Mouse (Mus musculus) ES-Bruce4 (cell line): ENCODE data around the gene Tomt. TPM values are rescaled to one million over a fixed set of nuclear protein-coding genes. Genes with fewer than 3 reads are reported as not detected.
"Not testable (repeated sequence)": the region's sequence is repeated elsewhere in the genome, so short reads cannot be mapped to it uniquely, and the experiment has no call there.

ENCODE experiments used
- H3K27ac ChIP-seq: 2 replicates; pipeline ENCODE4 v1.5.1; 2012; ENCODE audit warnings: low read length, inconsistent platforms; ENCODE audit not compliant: insufficient read depth
- H3K27me3 ChIP-seq: 2 replicates; pipeline ENCODE4 v1.6.1; 2012; ENCODE audit warnings: mild to moderate bottlenecking, low read length, inconsistent platforms; ENCODE audit not compliant: control insufficient read depth, poor library complexity, insufficient read depth, severe bottlenecking
- H3K36me3 ChIP-seq: 2 replicates; pipeline ENCODE4 v1.6.1; 2012; ENCODE audit warnings: inconsistent platforms, mild to moderate bottlenecking, low read length, moderate library complexity; ENCODE audit not compliant: control insufficient read depth, poor library complexity, insufficient read depth, severe bottlenecking
- H3K4me1 ChIP-seq: one replicate; pipeline ENCODE4 v1.8.1; 2011; ENCODE audit warnings: low read length; ENCODE audit not compliant: control insufficient read depth, insufficient read depth
- H3K4me3 ChIP-seq: 2 replicates; pipeline ENCODE4 v1.5.1; 2011; ENCODE audit warnings: low read depth, mild to moderate bottlenecking, low read length
- H3K9ac ChIP-seq: 2 replicates; pipeline ENCODE4 v1.6.1; 2012; ENCODE audit warnings: low read depth, mild to moderate bottlenecking, inconsistent platforms; ENCODE audit not compliant: poor library complexity, severe bottlenecking
- H3K9me3 ChIP-seq: replicated peaks from 2 replicates; pipeline ENCODE4 v1.6.1; 2012; ENCODE audit warnings: mild to moderate bottlenecking, low read length, inconsistent platforms; ENCODE audit not compliant: control insufficient read depth, poor library complexity, insufficient read depth, severe bottlenecking
- CTCF ChIP-seq: IDR thresholded peaks from one replicate; pipeline ENCODE4 v1.8.1; 2011; ENCODE audit warnings: low read depth, low read length
- EP300 ChIP-seq: IDR thresholded peaks from 2 replicates; pipeline ENCODE4 v1.6.1; 2011; ENCODE audit warnings: low read depth, low read length; ENCODE audit not compliant: insufficient read depth
- POLR2A ChIP-seq: IDR thresholded peaks from one replicate; pipeline ENCODE4 v1.8.1; 2011; ENCODE audit warnings: low read length; ENCODE audit not compliant: insufficient read depth
- polyA plus RNA-seq: library from polyadenylated mRNA; stranded (reverse); fragments of >200 nt; gene quantifications from 2 replicates; pipeline ENCODE4 v1.2.4, GENCODE M21; 2011; ENCODE audit warnings: low read depth; ENCODE audit not compliant: missing spikeins, insufficient read depth, insufficient read length

Gene Tomt
- polyA plus RNA-seq, 1 experiment: not detected

- TF ChIP-seq EP300 (no peak), CTCF (no peak), POLR2A (no peak)
- Histone ChIP-seq H3K9me3 (no peaks in the 10 kb centered on the region), H3K27ac (peak overlapping the region; percentile 67), H3K9ac (peak overlapping the region; percentile 87), H3K4me1 (no peaks in the 10 kb centered on the region), H3K4me3 (peak overlapping the region; percentile 94), H3K36me3 (0 out of 2 replicates have a peak, but pooled peaks cover 3% of the 10 kb centered on the region), H3K27me3 (no peaks in the 10 kb centered on the region)
Observed at GRCm38 (mm10) chr7:101933300-101933699, 27.1 kb upstream of the Tomt start.

GRCm38 (mm10) chr7:101932551-101932950 lies 26.4 kb upstream of the Tomt start:
- no peaks in the 10 kb centered on the region for H3K27me3 ChIP-seq
- H3K9me3 ChIP-seq: no peaks in the 10 kb centered on the region
- no peak overlapping the region for H3K27ac ChIP-seq
- peak overlapping the region; percentile 87; the same call in 1 of the 2 replicates for H3K9ac ChIP-seq
- no peak overlapping the region for H3K4me3 ChIP-seq
- H3K36me3 ChIP-seq: 0 out of 2 replicates have a peak, but pooled peaks cover 3% of the 10 kb centered on the region
- H3K4me1 ChIP-seq: no peaks in the 10 kb centered on the region
- TF ChIP-seq EP300: no peak
- TF ChIP-seq CTCF: no peak
- TF ChIP-seq POLR2A: no peak

- TF ChIP-seq EP300: no peak
- TF ChIP-seq CTCF: no peak
- no peak for TF ChIP-seq POLR2A
- H3K27me3 ChIP-seq: no peaks in the 10 kb centered on the region
- H3K27ac ChIP-seq: 0 out of 2 replicates have a peak overlapping the region, but pooled peaks have one; percentile 32
- H3K4me1 ChIP-seq: no peaks in the 10 kb centered on the region
- no peak overlapping the region for H3K4me3 ChIP-seq
- H3K9ac ChIP-seq: no peak overlapping the region
- H3K9me3 ChIP-seq: no peaks in the 10 kb centered on the region
- H3K36me3 ChIP-seq: no peaks in the 10 kb centered on the region
Observed at GRCm38 (mm10) chr7:101928093-101928492, 21.9 kb upstream of the Tomt start.

- H3K27me3 ChIP-seq, H3K9ac ChIP-seq, H3K4me1 ChIP-seq, H3K36me3 ChIP-seq, H3K4me3 ChIP-seq, H3K27ac ChIP-seq, H3K9me3 ChIP-seq: not testable (repeated sequence)
- peak; percentile 7 for TF ChIP-seq CTCF
Observed at GRCm38 (mm10) chr7:101925892-101926291, 19.7 kb upstream of the Tomt start.

GRCm38 (mm10) chr7:101918071-101918470 lies 11.9 kb upstream of the Tomt start:
- H3K9ac ChIP-seq: no peak overlapping the region

GRCm38 (mm10) chr7:101911982-101912381 lies 5.8 kb upstream of the Tomt start:
- H3K27ac ChIP-seq: no peak overlapping the region
- TF ChIP-seq CTCF: peak; percentile 53
- no peak for TF ChIP-seq EP300
- H3K4me1 ChIP-seq: no peaks in the 10 kb centered on the region
- no peak overlapping the region for H3K4me3 ChIP-seq
- H3K27me3 ChIP-seq: no peaks in the 10 kb centered on the region
- H3K9me3 ChIP-seq: no peaks in the 10 kb centered on the region
- H3K36me3 ChIP-seq: peaks cover 6% of the 10 kb centered on the region; the same call in 1 of the 2 replicates
- no peak overlapping the region for H3K9ac ChIP-seq

More at GRCm38 (mm10) chr7:101918071-101918470, 11.9 kb upstream of the Tomt start:
- Histone ChIP-seq H3K36me3 (no peaks in the 10 kb centered on the region), H3K9me3 (no peaks in the 10 kb centered on the region), H3K27ac (no peak overlapping the region), H3K4me3 (no peak overlapping the region), H3K4me1 (no peaks in the 10 kb centered on the region), H3K27me3 (no peaks in the 10 kb centered on the region)
- peak; percentile 85 for TF ChIP-seq CTCF
- TF ChIP-seq EP300: no peak
